Mouse (Mus musculus) left cerebral cortex, postnatal 25 days (tissue): ENCODE measurements around the gene Gpr153. TPM values are rescaled to one million over a fixed set of nuclear protein-coding genes. Genes with fewer than 3 reads are reported as not detected.

Experiments
- DNase-seq, 2 experiments: peaks; one replicate each; pipeline ENCODE4 v3.0.0; 2022; ENCODE audit warnings: low spot score in 2 of 2, mixed read lengths in 1 of 2
- intact Hi-C: fragments of 180-260 bp; cut with DNase I; formaldehyde crosslinking; loops from one replicate; pipeline ENCODE4 v1.15.1; 2025
- total RNA-seq, 2 experiments: library from RNA; stranded (reverse); gene quantifications; 2 replicates each; pipeline ENCODE4 v1.2.3; 2021

Gpr153 gene
- total RNA-seq, 2 experiments from 2014 or later = 26.8 to 37.1 TPM

GRCm38 (mm10) chr4:152263512-152264176 lies 10.4 kb upstream of the Gpr153 start:
- no peak for DNase-seq
- intact Hi-C loops = no loop called here

DNA sequence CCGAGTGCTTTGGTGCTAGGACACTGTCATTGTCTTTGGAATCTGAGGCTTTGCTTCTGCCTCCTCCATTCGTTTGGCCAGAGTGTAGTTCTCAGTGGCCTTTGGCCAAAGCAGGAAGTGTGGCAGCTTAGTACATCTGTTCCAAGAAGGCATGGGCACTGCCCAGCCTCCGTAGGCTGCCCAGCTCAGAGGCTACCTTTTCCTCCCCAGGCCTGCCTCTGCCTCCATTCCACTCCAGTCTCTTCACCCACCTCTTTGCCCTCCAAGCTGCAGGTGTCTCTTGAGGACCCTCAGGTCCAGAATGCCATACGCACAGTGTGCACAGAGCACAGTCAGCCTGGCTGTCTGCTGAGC lies 9.9 kb upstream of the Gpr153 start:
- DNase-seq = no peak
- intact Hi-C loops = no loop called here

- intact Hi-C loops = no loop called here
- no peak for DNase-seq
Measured at GRCm38 (mm10) chr4:152264867-152265568, 9.0 kb upstream of the Gpr153 start.

- intact Hi-C loops = no loop called here
- no peak for DNase-seq
Measured at GRCm38 (mm10) chr4:152265791-152266190, 8.2 kb upstream of the Gpr153 start.

- DNase-seq = peak in 1 of 2 experiments; percentile 78
- intact Hi-C loops = no loop called here
Measured at GRCm38 (mm10) chr4:152266236-152266895, 7.7 kb upstream of the Gpr153 start.

DNA sequence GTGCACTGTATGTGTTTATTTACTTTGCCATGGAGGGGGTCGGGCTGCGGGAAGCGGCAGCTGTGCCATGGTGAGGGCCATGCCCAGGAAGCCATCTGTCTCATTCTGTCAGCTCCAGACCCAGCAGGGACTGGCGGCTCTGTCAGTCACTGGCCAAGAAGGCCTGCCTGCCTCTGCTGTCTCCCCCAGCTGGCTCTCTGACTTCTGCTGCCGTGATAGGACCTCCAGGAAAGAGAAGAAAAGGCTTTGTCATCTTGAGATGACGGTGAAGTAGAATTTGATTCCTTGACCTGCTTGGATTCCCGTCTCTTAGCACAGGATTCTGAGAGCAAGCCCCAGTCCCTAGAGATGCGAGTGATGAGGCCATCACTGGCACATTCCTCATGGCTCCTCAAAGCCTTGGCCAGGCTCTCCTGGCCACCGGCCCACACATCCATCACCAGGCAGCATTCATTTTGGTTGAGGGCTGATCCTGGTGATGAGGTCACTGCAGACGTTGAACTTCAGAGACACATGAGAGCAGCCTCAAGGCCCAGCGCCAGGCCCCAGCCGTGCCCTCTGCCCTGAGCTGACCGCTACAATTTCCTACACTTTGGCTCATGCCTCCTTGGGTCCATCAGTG lies 6.2 kb upstream of the Gpr153 start:
- DNase-seq = no peak
- intact Hi-C loops = no loop called here

GRCm38 (mm10) chr4:152269967-152270366 lies 4.1 kb upstream of the Gpr153 start:
- DNase-seq = no peak

GRCm38 (mm10) chr4:152270599-152270998 lies 3.4 kb upstream of the Gpr153 start:
- intact Hi-C loops = no loop called here
- DNase-seq = no peak

More at GRCm38 (mm10) chr4:152269967-152270366, 4.1 kb upstream of the Gpr153 start:
- intact Hi-C loops = no loop called here

DNA sequence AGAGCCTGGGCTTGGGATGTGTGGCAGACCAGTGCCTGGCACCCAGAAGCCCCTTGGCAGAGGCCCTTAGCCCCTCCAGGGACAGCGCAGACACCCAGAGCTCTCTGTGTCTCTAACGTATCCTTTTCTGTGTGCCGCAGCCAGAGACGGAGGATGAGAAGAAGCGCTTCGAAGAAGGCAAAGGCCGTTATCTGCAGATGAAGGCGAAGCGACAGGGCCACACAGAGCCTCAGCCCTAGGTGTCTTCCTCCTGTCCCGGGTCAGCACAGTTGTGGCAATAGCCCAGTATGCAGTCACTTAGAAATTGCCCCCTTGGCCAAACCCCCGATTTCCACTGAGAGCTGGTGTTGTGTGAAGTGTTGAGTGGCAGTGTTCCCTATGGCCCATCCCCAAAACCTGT lies 2.7 kb upstream of the Gpr153 start:
- no peak for DNase-seq
- intact Hi-C loops = no loop called here

- intact Hi-C loops = no loop called here
- no peak for DNase-seq
Measured at GRCm38 (mm10) chr4:152272006-152272405, 2.0 kb upstream of the Gpr153 start.

- DNase-seq = no peak
- intact Hi-C loops = no loop called here
Measured at GRCm38 (mm10) chr4:152272449-152273049, 1.5 kb upstream of the Gpr153 start.

DNA sequence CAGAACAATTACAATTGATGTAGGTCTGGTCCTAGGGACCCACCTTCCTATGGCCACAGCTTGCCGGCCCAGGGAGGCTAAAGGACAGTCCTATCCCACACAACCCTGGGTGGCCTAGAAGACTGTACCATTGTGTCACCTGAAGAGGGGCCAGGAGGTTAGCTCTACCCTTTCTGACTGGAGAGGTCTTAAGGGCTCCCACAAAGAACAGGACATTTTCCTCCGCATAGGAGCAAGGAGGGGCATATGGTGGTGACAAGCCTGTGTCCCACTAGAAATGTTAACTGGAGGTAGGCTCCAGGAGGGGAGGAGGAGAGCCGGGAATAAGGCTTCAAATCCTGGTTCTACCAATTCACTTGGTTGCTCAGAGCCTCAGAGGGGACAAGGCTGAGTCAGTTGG lies 841 bp upstream of the Gpr153 start:
- intact Hi-C loops = no loop called here

DNA sequence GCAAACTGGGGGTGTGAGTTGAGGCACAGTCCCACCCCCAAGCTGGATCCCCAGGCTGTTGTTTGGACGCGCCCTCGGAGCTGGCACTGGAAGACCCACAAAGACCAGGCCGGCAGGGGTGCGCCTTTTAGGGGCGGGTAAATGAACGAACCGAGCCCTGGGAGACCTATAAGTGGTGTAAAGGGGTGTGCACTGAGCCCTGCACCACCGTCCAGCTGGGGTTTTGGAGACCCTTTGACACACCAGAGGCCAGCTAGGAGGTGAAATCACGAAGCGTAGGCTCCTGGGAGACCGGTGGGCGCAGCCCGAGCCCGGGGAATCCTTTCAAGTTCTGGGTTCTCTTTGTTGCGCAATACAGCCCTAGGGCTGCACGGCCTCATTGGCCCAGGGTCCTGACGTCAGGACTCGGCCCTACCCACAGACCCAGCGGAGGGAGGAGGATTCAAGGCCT lies 674 bp downstream of the Gpr153 start:
- intact Hi-C loops = no loop called here
- DNase-seq = no peak

More for the DNA sequence above, 841 bp upstream of the Gpr153 start:
- DNase-seq = no peak

- intact Hi-C loops = no loop called here
- DNase-seq = no peak
Measured at GRCm38 (mm10) chr4:152276389-152277347, 2.6 kb downstream of the Gpr153 start.

DNA sequence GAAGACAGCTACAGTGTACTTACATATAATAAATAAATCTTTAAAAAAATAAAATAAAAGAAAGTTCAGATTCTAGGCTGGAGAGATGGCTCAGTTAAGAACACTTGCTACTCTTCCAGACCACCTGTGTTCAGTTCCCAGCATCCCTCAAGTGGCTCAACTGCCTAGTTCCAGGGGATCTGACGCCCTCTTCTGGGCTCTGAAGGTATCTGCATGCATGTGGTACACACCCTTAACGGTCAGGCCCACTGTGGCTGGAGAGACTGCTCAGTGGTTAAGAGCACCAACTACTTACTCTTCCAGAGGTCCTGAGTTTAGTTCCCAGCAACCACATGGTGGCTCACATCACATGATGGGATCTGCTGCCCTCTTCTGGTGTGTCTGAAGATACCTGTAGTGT lies 3.9 kb downstream of the Gpr153 start:
- intact Hi-C loops = no loop called here
- no peak for DNase-seq

DNA sequence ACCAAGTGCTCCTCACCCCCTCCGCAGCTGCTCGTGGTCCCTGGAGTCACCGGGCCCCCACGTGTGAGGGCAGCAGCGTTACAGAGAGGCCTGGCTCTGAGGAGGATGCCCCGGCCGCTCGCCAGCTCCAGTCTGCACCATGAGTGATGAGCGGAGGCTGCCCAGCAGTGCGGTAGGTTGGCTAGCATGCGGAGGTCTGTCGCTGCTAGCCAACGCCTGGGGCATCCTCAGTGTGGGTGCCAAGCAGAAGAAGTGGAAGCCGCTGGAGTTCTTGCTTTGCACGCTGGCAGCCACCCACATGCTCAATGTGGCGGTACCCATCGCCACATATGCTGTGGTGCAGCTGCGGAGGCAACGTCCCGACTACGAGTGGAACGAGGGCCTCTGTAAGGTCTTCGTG lies 5.0 kb downstream of the Gpr153 start:
- DNase-seq = peak in 1 of 2 experiments; percentile 81

GRCm38 (mm10) chr4:152281601-152282000 lies 7.6 kb downstream of the Gpr153 start:
- DNase-seq = no peak
- intact Hi-C loops = loop anchor here (10.0 kb wide), 1 partner anchor 107 kb away; the partner anchor contains the start of gene Acot7

More for the DNA sequence above, 5.0 kb downstream of the Gpr153 start:
- intact Hi-C loops = no loop called here

DNA sequence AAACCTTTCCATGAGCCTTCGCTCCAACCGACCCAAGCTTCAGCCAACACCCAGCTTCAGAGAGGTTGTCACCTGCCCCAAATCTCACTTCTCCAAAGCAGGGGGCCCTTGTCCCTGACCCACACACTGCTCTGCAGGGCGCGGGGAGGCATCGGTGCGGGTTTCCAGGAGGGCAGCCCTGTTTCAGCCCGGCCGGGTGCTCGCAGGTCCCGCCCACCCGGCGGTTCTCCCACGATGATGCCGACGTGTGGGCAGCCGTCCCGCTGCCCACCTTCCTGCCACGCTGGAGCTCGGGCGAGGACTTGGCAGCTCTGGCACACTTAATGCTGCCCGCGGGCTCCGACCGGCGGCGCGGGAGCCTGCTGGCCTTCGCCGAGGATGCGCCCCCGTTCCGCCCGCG lies 8.7 kb downstream of the Gpr153 start:
- intact Hi-C loops = loop anchor here (1.0 to 10.0 kb wide), 2 partner anchors 68 to 108 kb away; partner anchors contain the start of gene Acot7
- DNase-seq = no peak
